Comparison of ENCODE assay signal across 18 mouse cellular contexts in genomic region chr3:142375106-142375505, GRCm38 (mm10). TPM values are rescaled to one million over a fixed set of nuclear protein-coding genes. Genes with fewer than 3 reads are reported as not detected.
DNase-seq lines count a peak whose midpoint lies in the region; ATAC-seq lines count a peak whose summit lies in the region.
"Had no signal": no experiment of that assay in that cellular context is flagged by ENCODE, and none has a peak within 500 bp of the region (broad histone marks: within the 10 kb centered on the region; RNA-seq: fewer than 3 reads in every experiment).

No protein-coding gene starts in this region.

- ATAC-seq in forebrain, embryonic 12.5 days (ENCODE audit: low FRiP score): no peak; the same call in 1 of the 2 replicates
- 0 out of 2 replicates have a peak, but pooled peaks have one; percentile 63 for ATAC-seq in intestine, embryonic 16.5 days
- no peak for ATAC-seq in intestine, embryonic 15.5 days
- no peak for ATAC-seq in neural tube, embryonic 13.5 days (ENCODE audit: low read depth)
- no peak for ATAC-seq in hindbrain, embryonic 14.5 days (ENCODE audit: low FRiP score)
- ATAC-seq in megakaryocyte-erythroid progenitor cell, adult 5-6 weeks (replicated peaks; ENCODE audit: low FRiP score, low TSS enrichment, poor library complexity, severe bottlenecking): no peak
- ATAC-seq: inflammation-experienced regulatory T-cells, adult 6 months had no signal

- peaks cover 18% of the 10 kb centered on the region for H3K4me1 ChIP-seq in forebrain, embryonic 10.5 days
- peaks cover 10% of the 10 kb centered on the region for H3K4me1 ChIP-seq in forebrain, embryonic 12.5 days
- peaks cover 5% of the 10 kb centered on the region for H3K4me1 ChIP-seq in intestine, embryonic 16.5 days (ENCODE audit: control insufficient read depth, insufficient read depth, low read length)
- no peaks in the 10 kb centered on the region for H3K4me1 ChIP-seq in intestine, embryonic 15.5 days (replicated peaks)
- H3K4me1 ChIP-seq in neural tube, embryonic 13.5 days (replicated peaks): peaks cover 10% of the 10 kb centered on the region
- no peaks in the 10 kb centered on the region for H3K4me1 ChIP-seq in hindbrain, embryonic 14.5 days (replicated peaks; ENCODE audit: control insufficient read depth, insufficient read depth, low read length)

- no peaks in the 10 kb centered on the region; the same call in 1 of the 2 replicates for H3K36me3 ChIP-seq in forebrain, embryonic 10.5 days (replicated peaks)
- H3K36me3 ChIP-seq in forebrain, embryonic 12.5 days (replicated peaks): no peaks in the 10 kb centered on the region
- H3K36me3 ChIP-seq in intestine, embryonic 16.5 days (ENCODE audit: control insufficient read depth, insufficient read depth, low read length): no peaks in the 10 kb centered on the region
- H3K36me3 ChIP-seq in intestine, embryonic 15.5 days: no peaks in the 10 kb centered on the region
- no peaks in the 10 kb centered on the region for H3K36me3 ChIP-seq in neural tube, embryonic 13.5 days
- no peaks in the 10 kb centered on the region for H3K36me3 ChIP-seq in hindbrain, embryonic 14.5 days (replicated peaks; ENCODE audit: control insufficient read depth, insufficient read depth)
- H3K36me3 ChIP-seq: hindbrain, embryonic 10.5 days had no signal

- H3K27me3 ChIP-seq in forebrain, embryonic 10.5 days (ENCODE audit: poor library complexity, severe bottlenecking): no peaks in the 10 kb centered on the region
- no peaks in the 10 kb centered on the region for H3K27me3 ChIP-seq in forebrain, embryonic 12.5 days
- no peaks in the 10 kb centered on the region for H3K27me3 ChIP-seq in intestine, embryonic 16.5 days (replicated peaks; ENCODE audit: control insufficient read depth, insufficient read depth, low read length)
- no peaks in the 10 kb centered on the region for H3K27me3 ChIP-seq in intestine, embryonic 15.5 days (replicated peaks)
- H3K27me3 ChIP-seq in neural tube, embryonic 13.5 days: no peaks in the 10 kb centered on the region
- H3K27me3 ChIP-seq in hindbrain, embryonic 14.5 days (ENCODE audit: control insufficient read depth, insufficient read depth, low read length): no peaks in the 10 kb centered on the region

- no peak for DNase-seq in forebrain, embryonic 10.5 days (ENCODE audit: extremely low spot score, low spot score)
- DNase-seq in neural tube, embryonic 10.5 days (ENCODE audit: extremely low spot score, low spot score): no peak
- DNase-seq in hindbrain, embryonic 14.5 days (ENCODE audit: low spot score): no peak
- DNase-seq: adrenal gland, adult 8-10 months; cerebellum, adult 9-11 months; lung, postnatal 10 days; thymus, postnatal 25 days had no signal

- H3K27ac ChIP-seq in forebrain, embryonic 10.5 days: peak overlapping the region; percentile 70
- no peak overlapping the region for H3K27ac ChIP-seq in forebrain, embryonic 12.5 days
- H3K27ac ChIP-seq in intestine, embryonic 16.5 days (ENCODE audit: low read length): no peak overlapping the region
- H3K27ac ChIP-seq in intestine, embryonic 15.5 days: no peak overlapping the region
- 0 out of 2 replicates have a peak overlapping the region, but pooled peaks have one; percentile 0 for H3K27ac ChIP-seq in neural tube, embryonic 13.5 days (replicated peaks)
- no peak overlapping the region for H3K27ac ChIP-seq in hindbrain, embryonic 14.5 days
- H3K27ac ChIP-seq: hindbrain, embryonic 10.5 days; layer of hippocampus, adult 2 months; left cerebral cortex, adult 2 months; liver, embryonic 14.5 days had no signal

- 24% methylated on average over 1 of the region's 1 CpGs for WGBS in forebrain, embryonic 10.5 days
- WGBS in forebrain, embryonic 12.5 days: 0% methylated on average over 1 of the region's 1 CpGs
- 54% methylated on average over 1 of the region's 1 CpGs for WGBS in intestine, embryonic 16.5 days
- WGBS in intestine, embryonic 15.5 days: 35% methylated on average over 1 of the region's 1 CpGs
- 9% methylated on average over 1 of the region's 1 CpGs for WGBS in neural tube, embryonic 13.5 days
- 32% methylated on average over 1 of the region's 1 CpGs for WGBS in hindbrain, embryonic 14.5 days

- no peak overlapping the region for H3K4me3 ChIP-seq in forebrain, embryonic 10.5 days
- no peak overlapping the region for H3K4me3 ChIP-seq in forebrain, embryonic 12.5 days (replicated peaks)
- H3K4me3 ChIP-seq in intestine, embryonic 16.5 days (ENCODE audit: low read length): no peak overlapping the region
- H3K4me3 ChIP-seq in intestine, embryonic 15.5 days (replicated peaks): no peak overlapping the region
- H3K4me3 ChIP-seq in neural tube, embryonic 13.5 days: no peak overlapping the region
- H3K4me3 ChIP-seq in hindbrain, embryonic 14.5 days (replicated peaks; ENCODE audit: low read length): no peak overlapping the region
- H3K4me3 ChIP-seq: hindbrain, embryonic 10.5 days; layer of hippocampus, adult 2 months; left cerebral cortex, adult 2 months; myocyte had no signal

- peaks cover 4% of the 10 kb centered on the region; the same call in 1 of the 2 replicates for H3K9me3 ChIP-seq in forebrain, embryonic 10.5 days
- no peaks in the 10 kb centered on the region for H3K9me3 ChIP-seq in forebrain, embryonic 12.5 days
- no peaks in the 10 kb centered on the region for H3K9me3 ChIP-seq in intestine, embryonic 16.5 days (ENCODE audit: control insufficient read depth, low read length)
- H3K9me3 ChIP-seq in intestine, embryonic 15.5 days: no peaks in the 10 kb centered on the region
- no peaks in the 10 kb centered on the region for H3K9me3 ChIP-seq in neural tube, embryonic 13.5 days
- no peaks in the 10 kb centered on the region for H3K9me3 ChIP-seq in hindbrain, embryonic 14.5 days (ENCODE audit: control insufficient read depth, low read length)
- H3K9me3 ChIP-seq: hindbrain, embryonic 10.5 days had no signal

- no peak overlapping the region for H3K4me2 ChIP-seq in forebrain, embryonic 12.5 days
- H3K4me2 ChIP-seq in intestine, embryonic 16.5 days (ENCODE audit: low read depth, low read length): no peak overlapping the region
- no peak overlapping the region for H3K4me2 ChIP-seq in intestine, embryonic 15.5 days (replicated peaks)
- H3K4me2 ChIP-seq in neural tube, embryonic 13.5 days: no peak overlapping the region
- H3K4me2 ChIP-seq in hindbrain, embryonic 14.5 days (replicated peaks): no peak overlapping the region

- H3K9ac ChIP-seq in forebrain, embryonic 12.5 days: no peak overlapping the region
- H3K9ac ChIP-seq in intestine, embryonic 16.5 days (ENCODE audit: low read depth, low read length): no peak overlapping the region
- no peak overlapping the region for H3K9ac ChIP-seq in intestine, embryonic 15.5 days
- no peak overlapping the region for H3K9ac ChIP-seq in neural tube, embryonic 13.5 days
- H3K9ac ChIP-seq in hindbrain, embryonic 14.5 days: no peak overlapping the region
- H3K9ac ChIP-seq: liver, embryonic 14.5 days had no signal

RNA-seq across cellular contexts. Expression of gene Pdlim5, which starts 20.4 kb away (rescaled TPM):
- polyA plus RNA-seq in forebrain, embryonic 10.5 days (2016; fragmentation: Nextera tagmentation; extraction: Ambion mirVana): 21.8 TPM in 2 replicates
- 12.9 and 13.1 TPM in 2 replicates for polyA plus RNA-seq in forebrain, embryonic 12.5 days (2016; fragmentation: Nextera tagmentation; extraction: Ambion mirVana)
- 35.7 and 37.2 TPM in 2 replicates for polyA plus RNA-seq in intestine, embryonic 16.5 days (2015; fragmentation: Nextera tagmentation; extraction: Ambion mirVana)
- polyA plus RNA-seq in intestine, embryonic 15.5 days (2015; fragmentation: Nextera tagmentation; extraction: Ambion mirVana): 28.8 and 29.0 TPM in 2 replicates
- 13.5 and 16.2 TPM in 2 replicates for polyA plus RNA-seq in neural tube, embryonic 13.5 days (2015; fragmentation: Nextera tagmentation; extraction: Ambion mirVana)
- polyA plus RNA-seq in hindbrain, embryonic 14.5 days (2014; fragmentation: Nextera tagmentation; extraction: Ambion mirVana): 17.8 and 21.1 TPM in 2 replicates
- total RNA-seq in megakaryocyte-erythroid progenitor cell, adult 5-6 weeks (2014; fragmentation: Nextera tagmentation): 20.0 and 24.0 TPM in 2 replicates
- total RNA-seq in megakaryocyte-erythroid progenitor cell, adult 5-6 weeks (2017): 13.2 and 17.9 TPM in 2 replicates

Comparison
In these comparisons a context has a peak if more than half of its experiments do, and no peak if none do; other contexts are left out.
1. H3K27ac ChIP-seq: peak in forebrain, embryonic 10.5 days (single experiment) and neural tube, embryonic 13.5 days (single experiment); none in forebrain, embryonic 12.5 days (single experiment), intestine, embryonic 16.5 days (single experiment), intestine, embryonic 15.5 days (single experiment) and hindbrain, embryonic 14.5 days (single experiment).